Mouse (Mus musculus) brown adipose tissue, adult 24 weeks (tissue): ENCODE measurements around the gene Col9a3. TPM values are rescaled to one million over a fixed set of nuclear protein-coding genes. Genes with fewer than 3 reads are reported as not detected.

Experiments used
- H3K27ac ChIP-seq: fragments of 200-500 bp; replicated peaks from 2 replicates; pipeline ENCODE4 v1.5.1; 2012; ENCODE audit warnings: low read depth, mild to moderate bottlenecking, low read length
- H3K4me1 ChIP-seq: fragments of 200-500 bp; 2 replicates; pipeline ENCODE4 v1.6.1; 2012; ENCODE audit warnings: low read length, mixed read lengths; ENCODE audit not compliant: control insufficient read depth, insufficient read depth, insufficient read length
- H3K4me3 ChIP-seq: fragments of 200-500 bp; 2 replicates; pipeline ENCODE4 v1.5.1; 2012; ENCODE audit warnings: low read depth, mild to moderate bottlenecking, low read length, moderate library complexity; ENCODE audit not compliant: insufficient read depth
- polyA plus RNA-seq: library from polyadenylated mRNA; stranded (reverse); fragments of >200 nt; gene quantifications from 2 replicates; pipeline ENCODE4 v1.2.4, GENCODE M21; 2012; ENCODE audit not compliant: missing spikeins, insufficient read depth, insufficient read length

The Col9a3 gene
- not detected in 2 replicates for polyA plus RNA-seq

DNA sequence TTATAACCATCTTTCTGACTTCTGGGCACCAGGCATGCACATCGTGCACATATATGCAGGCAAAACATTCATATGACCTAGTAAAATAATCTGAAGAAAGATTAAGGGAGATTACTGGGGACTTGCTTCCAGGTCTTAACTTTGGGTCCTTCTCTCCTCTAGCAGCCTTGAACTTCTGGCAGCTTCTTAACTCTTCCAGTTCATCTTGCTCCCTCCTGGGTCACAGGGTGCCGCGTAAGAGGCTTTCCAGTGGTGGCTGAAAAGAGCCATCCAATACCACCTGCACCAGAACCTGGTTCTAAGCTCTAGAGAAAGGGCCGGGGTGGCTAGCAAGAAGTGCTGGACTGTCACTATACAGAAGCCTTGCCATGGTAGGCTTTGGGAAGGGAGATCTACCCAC is at the start of gene Col9a3:
Col9a3 (plus strand) TSS at position 301 of the 400 bp plus-strand sequence.
- no peaks in the 10 kb centered on the region for H3K4me1 ChIP-seq
- H3K4me3 ChIP-seq, result no peak within 1 kb of the TSS
- no peak within 1 kb of the TSS for H3K27ac ChIP-seq

DNA sequence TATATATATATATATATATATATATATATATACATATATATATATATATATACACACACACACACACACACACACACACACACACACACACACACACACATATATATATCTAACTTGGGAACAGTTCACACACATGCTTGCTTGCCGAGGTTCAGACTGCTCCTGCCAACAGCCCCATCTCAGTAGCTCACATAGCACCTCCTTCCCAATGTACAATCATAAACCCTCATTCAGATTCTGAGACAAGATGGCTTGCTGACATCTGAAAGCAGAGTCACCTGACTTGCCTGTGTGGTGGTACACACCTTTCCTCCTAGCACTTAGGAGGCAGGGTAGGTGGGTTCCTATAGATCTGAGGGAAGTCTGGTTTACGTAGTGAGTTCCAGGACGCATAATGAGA is 45.2 kb upstream of the Col9a3 start:
- no peak overlapping the region for H3K4me3 ChIP-seq
- no peak overlapping the region for H3K27ac ChIP-seq
- H3K4me1 ChIP-seq, result 0 out of 2 replicates have a peak, but pooled peaks cover 2% of the 10 kb centered on the region

DNA sequence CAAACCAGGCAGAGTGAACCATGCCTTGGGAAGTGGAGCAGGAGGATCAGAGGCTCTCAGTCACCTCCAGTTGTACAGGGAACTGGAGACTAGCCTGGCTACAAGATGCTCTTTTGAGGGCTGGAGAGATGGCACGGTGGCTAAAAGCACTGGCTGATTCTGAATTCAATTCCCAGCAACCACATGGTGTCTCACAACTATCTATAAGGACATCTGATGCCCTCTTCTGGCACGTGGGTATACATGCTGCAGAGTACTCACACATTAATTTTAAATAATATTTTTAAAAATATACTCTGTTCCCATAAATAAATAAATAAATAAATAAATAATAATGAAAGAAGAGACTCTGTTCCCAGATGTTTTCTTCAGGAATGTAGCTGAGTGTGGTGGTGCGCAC is 42.4 kb upstream of the Col9a3 start:
- Histone ChIP-seq H3K27ac (no peak overlapping the region), H3K4me1 (0 out of 2 replicates have a peak, but pooled peaks cover 2% of the 10 kb centered on the region), H3K4me3 (no peak overlapping the region)

DNA sequence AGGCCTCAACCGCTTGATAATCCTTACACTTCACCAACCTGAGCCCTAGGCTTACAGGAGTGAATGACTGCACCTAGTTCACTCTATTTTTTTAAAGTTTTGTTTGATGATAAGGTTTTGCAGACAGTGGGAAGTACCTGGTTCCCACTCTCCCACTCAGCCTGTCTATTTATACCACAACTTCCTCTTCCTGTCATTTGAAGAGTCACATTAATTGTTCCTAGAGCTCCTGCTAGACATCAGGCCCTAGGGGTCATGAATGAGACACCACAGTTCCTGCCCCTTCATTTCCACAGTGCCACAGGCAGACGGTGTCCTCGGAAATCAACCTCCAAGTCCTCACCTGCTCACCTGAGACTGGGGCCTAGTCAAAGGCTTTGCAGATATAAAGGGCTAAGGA is 41.1 kb upstream of the Col9a3 start:
- Histone ChIP-seq H3K4me3 (no peak overlapping the region), H3K27ac (no peak overlapping the region), H3K4me1 (0 out of 2 replicates have a peak, but pooled peaks cover 2% of the 10 kb centered on the region)

DNA sequence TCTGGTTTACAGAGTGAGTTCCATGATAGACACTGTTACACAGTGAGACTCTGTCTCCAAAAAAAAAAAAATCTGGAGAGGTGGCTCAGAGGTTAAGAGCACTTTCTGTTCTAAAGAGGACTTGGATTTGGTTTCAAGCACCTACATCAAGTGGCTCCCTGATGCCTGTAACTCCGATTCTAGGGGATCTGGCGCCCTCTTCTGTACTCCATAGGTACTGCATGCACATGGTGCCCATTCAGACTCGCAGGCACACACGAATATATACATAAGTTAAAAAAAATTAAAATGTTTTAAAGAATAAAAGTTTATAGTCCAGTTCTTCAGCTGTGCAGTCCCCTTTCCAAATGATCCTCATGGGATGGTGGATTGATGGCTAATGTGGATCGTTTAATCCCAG is 37.3 kb upstream of the Col9a3 start:
- Histone ChIP-seq H3K4me3 (no peak overlapping the region), H3K4me1 (0 out of 2 replicates have a peak, but pooled peaks cover 2% of the 10 kb centered on the region), H3K27ac (no peak overlapping the region)

DNA sequence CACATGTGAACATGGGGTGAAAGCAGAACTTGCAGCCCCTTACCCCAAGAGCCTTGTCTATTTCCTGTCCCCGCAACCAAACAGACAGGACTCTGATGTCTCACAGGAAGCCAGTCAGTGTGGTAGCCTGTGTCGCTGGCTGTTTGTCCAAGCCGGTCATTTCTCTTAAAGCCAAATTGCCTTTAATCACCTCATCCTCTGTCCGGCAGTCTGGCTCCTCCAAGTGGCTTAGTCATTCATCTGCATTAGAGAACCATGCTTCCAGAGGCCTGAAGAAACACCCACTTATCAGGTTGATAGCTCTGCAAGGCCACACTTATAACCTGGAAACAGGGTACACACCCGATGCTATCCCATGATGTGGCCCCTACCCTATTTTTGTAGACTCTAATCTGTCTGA is 35.4 kb upstream of the Col9a3 start:
- Histone ChIP-seq H3K27ac (no peak overlapping the region), H3K4me3 (no peak overlapping the region)

DNA sequence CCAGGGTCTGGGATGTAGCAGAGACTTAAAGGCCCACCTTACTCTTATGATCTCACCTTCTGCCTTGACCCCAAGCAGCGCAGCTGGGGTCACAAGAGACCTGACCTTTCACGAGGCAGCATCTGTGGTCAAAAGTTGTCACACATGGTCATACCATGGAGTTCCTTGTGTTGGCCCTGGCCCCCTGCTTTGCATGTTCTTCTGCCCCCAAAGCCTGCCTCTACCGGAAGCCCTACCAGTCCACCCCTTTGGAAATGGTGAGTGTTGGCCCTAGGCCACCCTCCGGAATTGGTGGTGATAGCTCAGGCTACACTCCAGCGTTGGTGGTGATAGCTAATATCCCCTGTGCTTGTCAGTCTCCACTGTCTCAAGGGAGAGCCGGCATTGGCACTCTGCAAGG is 34.3 kb upstream of the Col9a3 start:
- H3K4me1 ChIP-seq, result no peaks in the 10 kb centered on the region
- no peak overlapping the region for H3K4me3 ChIP-seq
- no peak overlapping the region for H3K27ac ChIP-seq

More for the DNA sequence above, 35.4 kb upstream of the Col9a3 start:
- H3K4me1 ChIP-seq, result no peaks in the 10 kb centered on the region

DNA sequence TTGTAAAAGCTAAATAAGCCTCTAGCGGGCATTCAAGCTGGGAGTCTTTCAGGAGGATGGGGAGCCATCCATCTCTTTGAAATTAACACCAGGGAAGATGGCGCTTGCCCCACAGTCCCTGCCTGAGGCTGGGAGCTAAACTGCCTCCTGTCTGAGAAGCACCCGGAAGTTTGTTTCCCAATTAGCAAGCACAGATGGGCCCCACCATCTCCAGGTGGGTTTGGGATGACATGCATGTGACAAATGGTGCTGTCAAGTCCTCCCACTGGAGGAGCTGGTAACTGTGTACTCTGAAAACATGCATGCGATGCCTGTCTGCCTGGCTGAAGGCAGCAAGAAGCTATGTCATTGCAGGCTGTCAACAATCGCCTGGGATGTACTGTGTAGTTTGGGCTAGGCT is 33.7 kb upstream of the Col9a3 start:
- H3K4me3 ChIP-seq, result no peak overlapping the region
- no peaks in the 10 kb centered on the region for H3K4me1 ChIP-seq
- no peak overlapping the region for H3K27ac ChIP-seq

DNA sequence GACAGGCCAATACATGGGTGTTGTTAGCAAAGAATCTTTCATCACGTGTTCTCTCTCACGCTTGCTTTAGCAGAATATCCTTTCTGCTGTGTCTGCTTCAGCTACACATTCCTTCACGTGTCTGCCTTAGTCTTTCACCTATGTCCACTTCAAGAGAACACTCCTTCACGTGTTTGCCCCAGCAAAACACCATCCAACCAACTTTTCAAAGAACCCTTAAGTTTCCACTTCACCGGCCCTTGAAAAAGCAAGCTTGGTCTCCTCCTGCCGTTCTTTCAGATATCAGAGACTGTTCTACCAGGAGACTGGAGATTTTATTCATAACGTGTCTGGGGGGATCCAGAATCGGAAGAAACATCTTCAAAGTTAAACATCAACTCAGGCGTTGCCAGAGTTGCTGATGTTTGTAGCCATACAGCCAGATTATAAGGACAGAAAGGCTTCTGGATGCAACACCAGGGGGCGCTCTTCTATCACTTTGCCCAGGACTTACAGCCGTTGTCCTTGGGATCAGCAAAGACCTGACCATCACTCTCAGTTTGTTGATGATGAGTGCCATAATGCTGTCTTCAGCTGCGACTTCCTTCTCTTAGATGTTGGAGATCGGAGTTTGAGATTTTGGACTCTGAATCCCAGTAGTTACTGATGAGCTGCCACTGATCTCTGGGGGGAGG is 31.2 kb upstream of the Col9a3 start:
- Histone ChIP-seq H3K27ac (no peak overlapping the region), H3K4me3 (no peak overlapping the region), H3K4me1 (no peaks in the 10 kb centered on the region)

DNA sequence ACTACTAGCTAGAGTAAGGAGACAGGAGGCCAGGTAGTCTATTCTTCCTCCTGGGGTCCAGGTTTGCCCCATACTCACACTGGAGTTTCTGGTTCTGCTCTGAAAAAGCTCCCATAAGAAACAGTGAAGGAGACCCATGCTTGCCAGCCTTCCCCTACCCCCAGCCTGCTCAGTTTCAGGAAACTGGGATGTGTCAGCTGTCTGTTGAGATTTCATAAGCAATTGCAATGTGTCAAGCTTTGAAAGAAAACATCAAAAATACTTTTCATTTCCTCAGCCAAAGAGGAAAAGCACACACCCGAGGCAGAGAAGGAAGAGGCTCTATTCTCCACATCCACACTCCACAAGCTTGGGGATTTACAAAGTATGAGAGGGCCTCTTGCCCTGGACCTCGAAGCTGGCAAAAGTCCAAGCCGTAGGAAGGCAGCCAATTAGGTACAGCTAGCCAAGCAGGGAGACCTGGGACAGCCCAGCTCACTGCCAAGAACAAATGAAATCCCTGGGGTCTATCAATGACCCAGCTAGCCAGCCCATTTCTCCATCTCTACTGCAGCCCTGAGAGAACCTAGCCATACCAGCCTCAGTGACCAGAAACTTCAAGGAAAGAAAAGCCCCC is 28.5 kb upstream of the Col9a3 start:
- Histone ChIP-seq H3K4me3 (no peak overlapping the region), H3K4me1 (no peaks in the 10 kb centered on the region), H3K27ac (no peak overlapping the region)

DNA sequence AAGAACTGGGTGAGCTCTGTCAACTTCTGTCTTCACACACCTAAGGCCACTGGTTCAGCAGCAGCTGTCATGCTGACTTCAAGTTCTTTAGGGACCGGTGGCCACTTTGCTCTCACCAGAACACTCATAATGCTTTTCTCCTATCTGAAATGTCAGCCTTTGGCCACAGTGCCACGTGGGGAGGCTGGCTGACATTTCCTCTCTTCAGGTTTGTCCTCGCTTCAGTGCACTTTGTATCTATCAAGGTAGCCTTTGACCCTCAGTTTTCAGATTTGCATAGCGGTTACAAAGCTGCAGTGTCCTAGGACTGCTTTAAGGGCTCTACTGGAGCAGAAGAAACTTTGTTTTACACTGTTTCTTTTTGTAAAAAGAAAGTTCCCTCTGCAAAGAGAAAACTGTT is 21.1 kb upstream of the Col9a3 start:
- H3K27ac ChIP-seq, result no peak overlapping the region
- no peak overlapping the region for H3K4me3 ChIP-seq
- no peaks in the 10 kb centered on the region for H3K4me1 ChIP-seq

DNA sequence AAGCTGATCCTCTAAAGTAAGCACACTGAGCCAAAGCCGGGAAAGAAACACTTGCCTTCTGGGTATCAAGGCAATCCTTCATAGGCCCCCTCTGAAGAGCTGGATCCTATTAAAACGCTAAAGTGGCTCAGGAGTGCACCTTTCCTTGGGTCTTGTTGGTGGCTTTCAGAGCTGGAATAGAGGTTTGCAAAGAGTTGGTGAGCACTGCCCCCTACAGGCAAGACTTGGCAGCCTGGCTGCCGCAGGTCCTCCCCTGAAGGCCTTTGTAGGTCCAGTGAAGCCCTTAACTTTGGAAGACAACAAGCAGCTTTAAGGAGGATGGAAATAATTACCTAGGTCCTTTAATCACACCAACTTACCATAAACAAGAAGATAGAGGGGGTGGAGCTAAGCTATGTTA is 18.9 kb upstream of the Col9a3 start:
- Histone ChIP-seq H3K4me1 (no peaks in the 10 kb centered on the region), H3K4me3 (no peak overlapping the region), H3K27ac (no peak overlapping the region)

DNA sequence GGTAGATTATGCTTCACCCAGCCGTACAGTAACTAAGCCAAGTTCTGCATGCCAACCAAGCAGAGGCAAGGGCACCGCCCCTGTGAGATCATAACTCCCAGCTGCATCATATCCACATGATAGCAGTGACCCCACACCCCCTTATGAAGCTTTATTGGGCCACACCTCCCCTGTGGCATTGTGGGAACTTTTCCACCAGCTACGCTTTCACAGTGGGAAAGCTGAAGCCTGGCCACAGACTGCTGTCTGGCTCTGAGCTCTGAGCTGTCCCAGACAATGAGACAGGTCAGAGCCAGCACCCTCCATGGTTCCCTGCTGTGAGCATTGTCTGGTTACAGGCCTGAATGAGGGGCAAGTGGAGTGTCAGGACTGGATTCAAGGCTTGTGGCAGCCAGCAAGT is 16.6 kb upstream of the Col9a3 start, which contains the start of gene Mrgbp:
Mrgbp (plus strand) TSS at position 303 of the 400 bp plus-strand sequence.
- no peaks in the 10 kb centered on the region for H3K4me1 ChIP-seq
- H3K4me3 ChIP-seq, result peak within 1 kb of the TSS; percentile 17
- H3K27ac ChIP-seq, result peak within 1 kb of the TSS; percentile 59

DNA sequence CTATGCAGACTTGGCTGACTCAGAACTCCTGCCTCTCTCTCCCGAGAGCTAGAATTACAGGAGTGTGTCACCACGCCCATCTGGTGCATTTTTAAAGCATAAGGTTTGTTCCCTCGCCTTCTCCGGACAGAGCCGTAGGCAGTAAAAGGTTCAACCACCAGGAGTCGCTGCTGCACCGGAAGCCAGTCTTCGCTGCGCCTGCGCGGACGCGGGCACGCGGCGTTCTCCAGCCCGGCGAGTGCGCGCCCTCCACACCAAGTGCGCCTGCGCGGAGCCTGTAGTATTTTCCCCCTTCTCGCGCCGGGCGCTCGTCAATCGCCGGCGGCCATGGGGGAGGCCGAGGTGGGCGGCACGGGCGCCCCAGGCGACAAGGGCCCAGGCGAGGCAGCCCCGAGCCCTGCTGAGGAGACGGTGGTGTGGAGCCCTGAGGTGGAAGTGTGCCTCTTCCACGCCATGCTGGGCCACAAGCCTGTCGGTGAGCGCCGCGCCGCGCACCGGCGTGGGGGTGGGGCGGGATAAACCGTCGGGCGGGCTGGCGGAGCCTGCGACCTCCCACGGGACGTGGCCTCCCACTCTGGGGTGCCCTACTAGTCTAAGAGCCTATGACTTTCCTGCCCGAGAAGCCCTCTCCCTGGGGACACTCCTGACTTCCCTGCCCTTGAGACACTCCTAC is 15.0 kb upstream of the Col9a3 start:
- no peaks in the 10 kb centered on the region for H3K4me1 ChIP-seq
- peak overlapping the region; percentile 61 for H3K27ac ChIP-seq
- peak overlapping the region; percentile 89 for H3K4me3 ChIP-seq

DNA sequence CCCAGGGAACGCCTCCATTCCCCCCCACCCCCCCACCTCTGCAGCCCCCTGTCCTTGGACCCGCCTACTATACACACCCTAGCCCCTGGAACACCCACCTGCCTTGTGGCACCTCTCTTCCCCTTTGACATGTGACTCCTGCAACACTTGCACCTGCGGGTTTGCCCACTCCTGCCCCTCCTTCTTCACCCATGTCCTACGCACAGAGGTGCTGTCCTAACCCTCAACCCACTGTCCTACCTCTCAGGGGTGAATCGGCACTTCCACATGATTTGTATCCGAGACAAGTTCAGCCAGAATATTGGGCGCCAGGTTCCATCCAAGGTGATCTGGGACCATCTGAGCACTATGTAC is 14.5 kb upstream of the Col9a3 start:
- H3K27ac ChIP-seq, result no peak overlapping the region
- H3K4me3 ChIP-seq, result peak overlapping the region; percentile 89

More for the DNA sequence above, 14.5 kb upstream of the Col9a3 start:
- no peaks in the 10 kb centered on the region for H3K4me1 ChIP-seq
